Mouse (Mus musculus) colon, adult 2 months (tissue): ENCODE measurements around the gene Actl6b. TPM values are rescaled to one million over a fixed set of nuclear protein-coding genes. Genes with fewer than 3 reads are reported as not detected.

Source experiments
- polyA plus RNA-seq: library from polyadenylated mRNA; depleted of rRNA; stranded (reverse); fragments of >200 nt; gene quantifications from 2 replicates; pipeline ENCODE4 v1.2.3, GENCODE M21; 2012; rRNA removed

The Actl6b gene
- polyA plus RNA-seq = 1.6 and 2.3 TPM in 2 replicates

GRCm38 (mm10) chr5:137553411-137553837 is at the start of gene Actl6b:
Gene Actl6b (plus strand): TSS chr5:137553517.

GRCm38 (mm10) chr5:137518436-137518835 is 34.9 kb upstream of the Actl6b start, which contains the start of gene Gigyf1:
Gene Gigyf1 (plus strand): TSS chr5:137518548.

DNA sequence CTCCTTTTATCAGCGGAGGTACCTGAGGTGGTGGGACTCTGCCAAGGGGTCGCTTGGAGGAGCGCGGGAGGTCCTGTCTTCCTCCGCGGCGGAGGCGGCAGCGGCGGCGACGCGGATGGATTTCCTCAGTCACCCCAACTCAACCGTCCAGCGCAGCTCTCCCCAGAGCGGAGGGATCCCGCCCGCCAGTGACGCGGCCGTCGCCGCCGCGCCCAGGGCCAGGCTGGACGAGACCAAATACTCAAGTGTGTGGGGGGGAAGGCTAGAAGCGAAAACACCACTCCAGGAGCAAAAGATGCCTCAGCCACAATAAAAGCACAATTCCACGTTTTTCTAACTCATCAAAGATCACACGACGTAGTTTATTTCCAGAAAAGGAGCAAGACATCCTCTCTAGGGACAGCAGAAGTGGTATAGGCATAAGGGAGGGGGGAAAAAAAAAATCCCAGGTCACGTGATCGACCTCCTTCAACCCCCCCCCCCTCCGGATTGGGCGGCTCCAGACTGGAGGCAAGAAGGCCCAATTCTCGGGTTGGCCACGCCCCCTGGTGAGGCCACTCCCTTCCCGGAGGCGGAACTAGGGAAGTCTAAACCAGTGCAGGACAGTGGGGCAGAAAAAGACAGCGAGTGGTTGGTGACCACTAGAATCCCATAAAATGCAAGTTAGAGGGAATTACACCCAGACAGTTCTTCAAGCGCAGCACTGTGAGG is 20.0 kb upstream of the Actl6b start, which contains the start of the genes Epo and Gnb2:
Gene Epo (minus strand): TSS at position 126 of the 711 bp plus-strand sequence.
Gene Gnb2 (minus strand): TSS at position 394 of the 711 bp plus-strand sequence.

DNA sequence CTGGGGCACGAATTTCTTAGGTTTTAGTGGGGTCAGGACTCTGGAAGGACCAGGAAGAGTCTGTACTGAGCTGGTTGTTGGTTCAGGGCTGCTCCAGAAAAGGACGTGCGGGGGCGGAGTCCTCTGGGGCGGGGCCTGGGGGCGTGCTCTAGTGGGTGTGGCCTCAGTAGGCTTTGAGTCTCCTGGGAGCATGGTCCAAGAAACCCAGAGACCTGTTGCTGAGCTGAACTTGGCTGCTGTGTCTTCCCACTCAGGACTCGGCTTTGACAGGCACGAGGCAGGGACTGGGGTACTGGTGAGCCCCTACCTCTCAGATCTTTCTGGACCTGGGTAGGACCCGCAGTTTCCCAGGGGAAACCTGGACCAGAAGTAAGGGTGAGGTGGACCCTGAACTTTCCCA is 16.3 kb downstream of the Actl6b start, which contains the start of gene Tfr2:
Gene Tfr2 (plus strand): TSS at position 176 of the 400 bp plus-strand sequence.

DNA sequence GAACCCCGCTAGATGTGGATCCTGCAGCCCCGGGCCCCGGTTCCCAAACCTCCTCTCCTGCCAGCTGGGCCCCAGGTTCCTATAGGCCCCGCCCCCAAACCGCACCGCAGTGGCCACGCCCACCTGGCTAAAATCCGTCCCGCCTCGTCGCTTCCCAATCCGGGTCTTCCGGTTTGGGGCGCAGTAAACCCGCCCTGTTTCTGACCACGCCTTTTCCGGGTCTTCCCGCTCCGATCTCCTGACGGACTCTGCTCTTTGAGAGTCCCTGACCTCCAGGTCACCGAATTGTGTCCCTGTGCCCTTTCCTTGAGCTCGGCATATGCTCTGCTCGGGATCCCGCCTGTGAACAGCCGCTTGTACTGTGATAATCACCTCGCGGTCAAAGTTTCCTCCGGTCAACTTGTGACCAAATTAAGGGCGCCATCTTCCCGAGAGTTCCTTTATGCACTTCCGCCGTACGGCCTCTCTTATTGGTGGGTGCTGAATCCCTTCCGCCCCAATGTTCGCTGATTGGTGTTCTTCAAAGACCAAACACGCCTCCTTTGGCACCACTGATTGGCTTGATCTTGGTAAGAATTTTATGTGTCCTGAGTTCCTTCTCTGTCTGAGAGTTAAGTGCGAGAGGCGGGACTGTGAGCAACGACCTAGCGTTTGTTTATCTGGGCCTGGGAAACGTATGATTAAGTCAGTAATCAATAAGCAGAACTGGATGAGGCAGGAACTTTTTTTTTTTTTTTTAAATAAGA is 47.5 kb downstream of the Actl6b start, which contains the start of gene Mospd3:
Gene Mospd3 (minus strand): TSS at position 440 of the 746 bp plus-strand sequence.

GRCm38 (mm10) chr5:137613550-137613949 is 60.2 kb downstream of the Actl6b start, which contains the start of gene Pcolce:
Gene Pcolce (minus strand): TSS chr5:137613784.

Other genes starting within 250 kb of the Actl6b start
- gene Srrt, start 245.8 kb upstream of the Actl6b start, polyA plus RNA-seq = 108 and 120 TPM in 2 replicates
- 34.6 and 35.4 TPM in 2 replicates for gene Trip6, start 239.1 kb upstream of the Actl6b start, polyA plus RNA-seq
- gene Slc12a9, start 219.9 kb upstream of the Actl6b start, polyA plus RNA-seq = 21.2 and 27.5 TPM in 2 replicates
- gene Ephb4, start 203.4 kb upstream of the Actl6b start, polyA plus RNA-seq = 84.2 and 85.0 TPM in 2 replicates
- 22.4 and 26.3 TPM in 2 replicates for gene Zan, start 76.5 kb upstream of the Actl6b start, polyA plus RNA-seq
- gene Pop7, start 51.0 kb upstream of the Actl6b start, polyA plus RNA-seq = 40.2 and 51.9 TPM in 2 replicates
- gene Gigyf1, start 35.0 kb upstream of the Actl6b start, polyA plus RNA-seq = 27.8 and 28.4 TPM in 2 replicates
- gene Epo, start 20.3 kb upstream of the Actl6b start, polyA plus RNA-seq = not detected in 2 replicates
- gene Gnb2, start 20.0 kb upstream of the Actl6b start, polyA plus RNA-seq = 1,263 and 1,764 TPM in 2 replicates
- 0.35 and 0.53 TPM in 2 replicates for gene Tfr2, start 16.3 kb downstream of the Actl6b start, polyA plus RNA-seq
- gene Mospd3, start 47.5 kb downstream of the Actl6b start, polyA plus RNA-seq = 108 and 115 TPM in 2 replicates
- gene Pcolce, start 60.3 kb downstream of the Actl6b start, polyA plus RNA-seq = 102 and 105 TPM in 2 replicates
- 0.76 and 0.82 TPM in 2 replicates for gene Fbxo24, start 75.5 kb downstream of the Actl6b start, polyA plus RNA-seq
- gene Lrch4, start 75.6 kb downstream of the Actl6b start, polyA plus RNA-seq = 72.8 and 76.5 TPM in 2 replicates
- 43.6 and 44.0 TPM in 2 replicates for gene Gm20605, start 75.7 kb downstream of the Actl6b start, polyA plus RNA-seq
- 130 and 133 TPM in 2 replicates for gene Sap25, start 87.8 kb downstream of the Actl6b start, polyA plus RNA-seq
- gene Irs3, start 92.2 kb downstream of the Actl6b start, polyA plus RNA-seq = 0.99 and 1.6 TPM in 2 replicates
- 30.9 and 51.1 TPM in 2 replicates for gene Agfg2, start 131.2 kb downstream of the Actl6b start, polyA plus RNA-seq
- gene Nyap1, start 188.1 kb downstream of the Actl6b start, polyA plus RNA-seq = 16.7 and 16.8 TPM in 2 replicates
- 172 and 193 TPM in 2 replicates for gene Tsc22d4, start 192.2 kb downstream of the Actl6b start, polyA plus RNA-seq
- 57.8 and 59.4 TPM in 2 replicates for gene Ppp1r35, start 225.3 kb downstream of the Actl6b start, polyA plus RNA-seq
- 33.8 and 34.4 TPM in 2 replicates for gene Mepce, start 234.1 kb downstream of the Actl6b start, polyA plus RNA-seq
- gene Zcwpw1, start 234.3 kb downstream of the Actl6b start, polyA plus RNA-seq = 0.28 and 0.30 TPM in 2 replicates